Mouse (Mus musculus) limb, embryonic 10.5 days (tissue): ENCODE data around the gene Gm16253. TPM values are rescaled to one million over a fixed set of nuclear protein-coding genes. Genes with fewer than 3 reads are reported as not detected.

Experiments
- DNase-seq: peaks from one replicate; pipeline ENCODE4 v3.0.0-alpha.2; 2017; ENCODE audit warnings: low spot score
- H3K27ac ChIP-seq: fragments of 300-500 bp; sonication (generic); 2 replicates; pipeline ENCODE4 v1.5.1; 2016; ENCODE audit warnings: mild to moderate bottlenecking
- H3K27me3 ChIP-seq: fragments of 300-500 bp; sonication (generic); 2 replicates; pipeline ENCODE4 v1.6.1; 2016; ENCODE audit warnings: low read depth, mild to moderate bottlenecking; ENCODE audit not compliant: poor library complexity, severe bottlenecking
- H3K36me3 ChIP-seq: fragments of 300-500 bp; sonication (generic); 2 replicates; pipeline ENCODE4 v1.6.1; 2016; ENCODE audit warnings: mild to moderate bottlenecking, moderate library complexity
- H3K4me1 ChIP-seq: fragments of 300-500 bp; sonication (generic); 2 replicates; pipeline ENCODE4 v1.6.1; 2016
- H3K4me3 ChIP-seq: fragments of 300-500 bp; sonication (generic); 2 replicates; pipeline ENCODE4 v1.5.1; 2016; ENCODE audit warnings: mild to moderate bottlenecking, moderate library complexity
- H3K9me3 ChIP-seq: fragments of 300-500 bp; sonication (generic); replicated peaks from 2 replicates; pipeline ENCODE4 v1.6.1; 2016; ENCODE audit warnings: mild to moderate bottlenecking
- WGBS: fragments of 180-500 bp; shearing (Covaris S2); methylation state at CpG from one replicate; pipeline ENCODE4 v1.1.7; 2016; 5-methylcytosine and 5-hydroxymethylcytosine counted together
- polyA plus RNA-seq: library from polyadenylated mRNA; unstranded; fragments of >200 nt; fragmentation: Nextera tagmentation; extraction: Ambion mirVana; gene quantifications from 2 replicates; pipeline ENCODE4 v1.2.1, GENCODE M21; 2016

Gm16253 gene
- polyA plus RNA-seq, 1 experiment from 2014 or later, result 2.0 TPM

DNA sequence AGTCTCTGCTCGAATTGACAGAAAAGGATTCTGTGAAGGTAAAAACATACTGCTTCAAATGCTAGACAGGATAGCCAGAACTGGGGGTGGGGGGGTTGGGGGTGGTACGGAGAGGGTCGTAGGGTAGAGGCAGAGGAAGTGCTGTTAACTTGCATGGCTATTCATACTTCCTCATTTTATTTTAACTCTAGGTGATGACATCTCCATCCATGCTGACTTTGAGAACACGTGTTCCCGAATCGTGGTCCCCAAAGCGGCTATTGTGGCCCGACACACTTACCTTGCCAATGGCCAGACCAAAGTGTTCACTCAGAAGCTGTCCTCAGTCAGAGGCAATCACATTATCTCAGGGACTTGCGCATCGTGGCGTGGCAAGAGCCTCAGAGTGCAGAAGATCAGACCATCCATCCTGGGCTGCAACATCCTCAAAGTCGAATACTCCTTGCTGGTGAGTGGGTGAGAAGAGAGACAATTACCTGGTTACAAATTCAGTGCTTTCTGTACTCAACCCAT, 17.3 kb upstream of the Gm16253 start:
- H3K36me3 ChIP-seq, result peaks cover 24% of the 10 kb centered on the region
- peaks cover 63% of the 10 kb centered on the region for H3K4me1 ChIP-seq
- no peak for DNase-seq
- peak overlapping the region; percentile 78 for H3K4me3 ChIP-seq
- 88% methylated on average over 12 of the region's 12 CpGs for WGBS
- 0 out of 2 replicates have a peak overlapping the region, but pooled peaks have one; percentile 10 for H3K27ac ChIP-seq
- no peaks in the 10 kb centered on the region for H3K9me3 ChIP-seq
- no peaks in the 10 kb centered on the region for H3K27me3 ChIP-seq

DNA sequence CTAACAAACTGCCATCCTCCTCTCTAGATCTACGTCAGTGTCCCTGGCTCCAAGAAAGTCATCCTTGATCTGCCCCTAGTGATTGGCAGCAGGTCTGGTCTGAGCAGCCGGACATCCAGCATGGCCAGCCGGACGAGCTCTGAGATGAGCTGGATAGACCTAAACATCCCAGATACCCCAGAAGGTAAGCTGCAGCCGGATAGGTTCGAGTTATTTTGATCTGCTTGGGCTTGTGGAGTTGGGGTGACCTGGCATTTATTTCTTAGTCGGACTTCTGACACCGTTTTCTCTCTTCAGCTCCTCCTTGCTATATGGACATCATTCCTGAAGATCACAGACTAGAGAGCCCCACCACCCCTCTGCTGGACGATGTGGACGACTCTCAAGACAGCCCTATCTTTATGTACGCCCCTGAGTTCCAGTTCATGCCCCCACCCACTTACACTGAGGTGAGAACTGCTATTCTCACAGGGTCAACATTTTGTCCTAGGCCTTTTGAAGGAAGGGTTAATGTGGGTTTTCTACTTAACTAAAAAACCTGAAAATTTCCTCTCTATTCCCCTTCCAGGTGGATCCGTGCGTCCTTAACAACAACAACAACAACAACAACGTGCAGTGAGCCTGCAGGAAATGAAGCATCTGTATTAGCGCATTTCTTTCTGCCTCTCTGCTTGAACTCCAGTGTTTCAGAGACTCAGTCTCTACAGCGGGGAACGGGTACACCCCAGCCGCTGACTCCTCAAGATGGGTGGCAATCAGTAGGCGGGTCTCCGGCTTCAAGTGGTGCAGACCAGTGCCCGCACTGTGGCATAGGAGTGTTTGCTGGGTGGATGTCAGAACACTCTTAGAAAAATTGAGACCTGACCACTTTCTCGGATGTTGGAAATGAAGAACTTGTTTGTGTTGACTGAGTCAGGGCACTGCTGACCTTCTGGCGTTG, 16.6 kb upstream of the Gm16253 start:
- Histone ChIP-seq H3K4me3 (peak overlapping the region; percentile 78), H3K27ac (0 out of 2 replicates have a peak overlapping the region, but pooled peaks have one; percentile 10), H3K4me1 (peaks cover 66% of the 10 kb centered on the region), H3K27me3 (no peaks in the 10 kb centered on the region), H3K9me3 (no peaks in the 10 kb centered on the region), H3K36me3 (peaks cover 24% of the 10 kb centered on the region)
- 92% methylated on average over 23 of the region's 23 CpGs for whole genome bisulfite sequencing
- DNase-seq, result no peak

DNA sequence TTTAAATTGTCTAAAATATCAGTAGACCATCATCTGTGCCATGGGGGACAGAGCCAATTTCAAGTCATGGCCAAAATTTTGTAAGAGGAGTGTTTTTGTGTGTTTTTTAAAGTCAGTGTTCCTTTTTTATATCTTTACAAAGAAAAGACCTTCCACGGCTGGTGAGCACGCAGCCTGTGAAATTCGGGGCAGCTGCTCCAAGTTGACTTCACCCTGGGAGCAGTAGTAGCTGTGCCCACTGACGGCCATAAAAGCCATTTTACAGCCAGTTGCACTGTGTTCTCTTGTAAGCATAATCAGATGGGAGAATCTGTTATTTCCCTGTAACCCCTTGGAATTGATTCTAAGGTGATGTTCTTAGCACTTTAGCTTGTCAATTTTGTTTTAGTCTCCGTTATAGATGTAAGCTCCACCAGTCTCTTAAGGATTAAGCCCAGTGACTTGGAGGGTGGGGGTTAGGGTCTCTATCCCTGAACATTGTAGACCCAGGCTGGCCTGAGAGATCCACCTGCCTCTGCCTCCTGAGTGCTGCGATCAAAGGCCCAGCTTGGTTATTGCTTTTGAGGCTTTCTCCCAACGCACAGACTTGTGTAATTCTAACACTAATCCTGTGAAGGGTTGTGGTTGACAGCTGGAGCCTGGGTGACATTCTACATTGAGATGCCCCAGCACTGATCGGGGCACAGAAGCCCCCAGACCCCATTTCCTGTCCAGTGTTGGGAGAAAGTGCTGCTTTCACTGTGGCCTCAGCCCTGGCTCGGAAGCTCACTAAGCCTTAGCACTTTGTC, 15.7 kb upstream of the Gm16253 start:
- WGBS, result 93% methylated on average over 9 of the region's 9 CpGs
- no peaks in the 10 kb centered on the region for H3K27me3 ChIP-seq
- no peak for DNase-seq
- H3K36me3 ChIP-seq, result peaks cover 24% of the 10 kb centered on the region
- peak overlapping the region; percentile 78; the same call in 1 of the 2 replicates for H3K4me3 ChIP-seq
- peaks cover 59% of the 10 kb centered on the region for H3K4me1 ChIP-seq
- no peak overlapping the region for H3K27ac ChIP-seq
- H3K9me3 ChIP-seq, result no peaks in the 10 kb centered on the region

DNA sequence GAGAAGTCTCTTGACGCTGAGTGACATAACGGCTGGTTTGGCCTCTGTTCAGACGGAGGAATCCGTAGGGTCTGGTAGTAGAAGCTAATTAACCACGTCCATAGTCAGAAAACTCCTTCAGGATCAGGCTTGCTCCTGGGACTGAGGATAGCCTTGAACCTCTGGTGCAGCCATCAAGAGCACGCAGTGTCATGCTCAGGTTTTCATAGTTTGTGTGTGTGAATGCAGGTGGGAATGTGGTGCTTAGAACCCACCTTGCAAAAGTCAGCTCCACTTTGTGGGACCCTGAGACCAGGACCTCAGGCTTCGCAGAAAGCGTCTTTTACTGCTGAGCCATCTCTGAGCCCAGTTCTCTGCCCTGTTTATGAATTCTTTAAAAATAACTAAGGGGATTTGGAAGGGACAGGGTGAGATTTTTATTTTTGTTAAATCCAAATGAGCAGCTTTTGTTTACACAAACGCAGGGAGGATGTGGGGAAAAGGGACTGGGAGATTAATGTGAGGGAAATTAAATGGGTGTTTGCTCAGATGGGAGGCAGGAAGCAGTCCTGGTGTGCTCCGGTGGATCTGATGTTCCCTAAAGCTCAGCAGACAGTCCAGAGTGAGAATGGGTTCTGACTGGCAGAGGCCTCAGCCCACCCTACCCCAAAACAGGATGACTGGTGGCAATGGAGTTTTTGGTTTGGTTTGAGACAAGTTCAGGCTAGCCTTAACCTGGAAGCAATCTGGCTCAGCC, 14.7 kb upstream of the Gm16253 start:
- Histone ChIP-seq H3K4me3 (no peak overlapping the region), H3K27me3 (no peaks in the 10 kb centered on the region), H3K9me3 (no peaks in the 10 kb centered on the region), H3K27ac (no peak overlapping the region), H3K4me1 (peaks cover 53% of the 10 kb centered on the region), H3K36me3 (peaks cover 24% of the 10 kb centered on the region)
- WGBS, result 72% methylated on average over 10 of the region's 10 CpGs
- DNase-seq, result no peak

DNA sequence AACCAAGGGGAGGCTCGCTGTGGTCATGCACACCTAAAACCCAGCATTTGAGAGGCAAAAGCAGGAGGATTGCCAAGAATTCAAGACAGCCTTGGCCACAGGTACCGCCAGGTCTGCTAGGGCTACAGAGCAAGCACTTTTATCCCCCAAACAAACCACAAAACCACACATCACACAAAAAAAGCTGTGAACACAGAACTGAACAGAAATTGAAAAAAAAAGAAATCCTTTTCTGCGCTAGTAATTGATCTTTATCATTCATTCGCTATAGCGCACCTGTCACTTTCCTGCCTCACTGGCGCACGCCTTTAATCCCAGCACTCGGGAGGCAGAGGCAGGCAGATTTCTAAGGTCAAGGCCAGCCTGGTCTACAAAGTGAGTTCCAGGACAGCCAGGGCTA, 13.5 kb upstream of the Gm16253 start:
- WGBS, result 97% methylated on average over 8 of the region's 8 CpGs
- no peak overlapping the region for H3K4me3 ChIP-seq
- DNase-seq, result no peak
- peaks cover 53% of the 10 kb centered on the region for H3K4me1 ChIP-seq
- H3K27ac ChIP-seq, result no peak overlapping the region
- peaks cover 24% of the 10 kb centered on the region for H3K36me3 ChIP-seq
- H3K9me3 ChIP-seq, result no peaks in the 10 kb centered on the region
- H3K27me3 ChIP-seq, result no peaks in the 10 kb centered on the region

DNA sequence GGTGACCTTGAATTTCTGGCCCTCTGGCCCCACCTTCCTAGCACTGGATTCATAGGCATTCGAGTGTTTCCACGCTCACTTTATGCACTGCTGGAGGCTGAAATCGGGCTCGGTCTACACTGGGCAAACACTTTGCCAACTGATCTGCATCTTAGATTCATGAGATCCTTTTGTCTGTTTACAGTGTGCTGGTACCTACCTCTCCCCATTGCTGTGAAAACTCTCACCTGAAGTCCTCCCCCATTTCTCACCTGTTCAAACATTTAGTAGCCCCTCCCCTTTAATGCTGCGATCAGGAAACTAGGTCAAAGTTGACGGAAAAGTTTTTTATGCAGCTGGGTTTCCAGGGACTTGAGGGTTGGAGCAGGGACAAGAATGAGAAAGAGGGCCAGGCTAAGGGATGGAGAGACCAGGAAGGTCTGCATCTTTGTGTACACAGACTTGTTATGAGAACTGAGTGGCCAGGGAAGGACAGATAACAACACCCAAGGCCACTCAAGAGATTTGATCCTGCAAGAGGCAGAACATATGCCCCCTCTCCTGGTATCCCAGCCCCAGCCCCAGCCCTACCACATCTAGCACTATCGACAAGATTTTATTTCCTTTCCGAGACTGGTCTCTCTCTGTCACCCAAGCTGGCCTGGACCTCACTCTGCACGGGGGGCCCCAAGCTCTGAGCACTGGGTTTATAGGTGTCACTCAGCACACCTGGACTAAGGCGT, 12.7 kb upstream of the Gm16253 start:
- 67% methylated on average over 10 of the region's 10 CpGs for WGBS
- peaks cover 50% of the 10 kb centered on the region for H3K4me1 ChIP-seq
- no peaks in the 10 kb centered on the region for H3K27me3 ChIP-seq
- DNase-seq, result no peak
- H3K4me3 ChIP-seq, result no peak overlapping the region
- H3K27ac ChIP-seq, result peak overlapping the region; percentile 73
- H3K36me3 ChIP-seq, result peaks cover 24% of the 10 kb centered on the region
- H3K9me3 ChIP-seq, result no peaks in the 10 kb centered on the region

DNA sequence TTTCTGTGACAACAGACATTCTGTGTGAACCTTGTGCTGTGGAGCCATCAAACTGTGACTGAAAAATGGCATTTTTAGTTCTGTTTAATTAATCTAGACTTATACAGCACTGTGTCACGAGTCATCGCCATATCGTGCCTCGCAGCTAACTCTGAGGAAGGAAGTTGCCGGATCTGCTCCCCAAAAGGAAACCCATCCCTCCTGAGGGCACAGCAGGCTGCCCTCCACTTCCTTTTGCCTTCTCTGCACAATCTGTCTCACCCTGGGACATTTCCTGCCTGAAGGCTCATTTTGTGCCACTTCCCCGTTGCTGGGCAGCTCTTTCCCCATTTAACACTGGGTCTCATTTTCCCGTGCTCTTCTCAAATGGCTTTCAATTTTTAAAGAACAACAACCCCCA, 12.2 kb upstream of the Gm16253 start:
- no peak for DNase-seq
- Histone ChIP-seq H3K9me3 (no peaks in the 10 kb centered on the region), H3K4me1 (peaks cover 44% of the 10 kb centered on the region), H3K27me3 (no peaks in the 10 kb centered on the region), H3K4me3 (no peak overlapping the region), H3K36me3 (peaks cover 19% of the 10 kb centered on the region), H3K27ac (peak overlapping the region; percentile 73)
- WGBS, result 57% methylated on average over 7 of the region's 7 CpGs

DNA sequence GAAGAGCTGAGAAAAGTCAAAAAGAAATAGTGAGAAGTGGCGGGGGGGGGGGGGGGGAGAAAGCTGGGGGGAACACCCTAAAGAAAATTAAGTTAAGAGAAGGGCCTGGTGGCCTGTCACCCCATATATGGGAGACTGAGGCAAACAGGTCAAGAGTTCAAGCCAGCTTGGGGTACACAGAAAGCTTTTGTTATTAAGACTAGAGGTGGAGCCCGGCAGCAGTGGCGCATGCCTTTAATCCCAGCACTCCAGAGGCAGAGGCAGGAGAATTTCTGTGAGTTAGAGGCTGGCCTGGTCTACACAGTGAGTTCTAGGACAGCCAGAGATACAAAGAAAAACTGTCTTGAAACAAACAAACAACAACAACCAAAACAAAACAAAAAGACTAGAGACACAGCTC, 11.7 kb upstream of the Gm16253 start:
- 95% methylated on average over 3 of the region's 3 CpGs for whole genome bisulfite sequencing
- no peak overlapping the region for H3K4me3 ChIP-seq
- H3K36me3 ChIP-seq, result peaks cover 14% of the 10 kb centered on the region
- peaks cover 39% of the 10 kb centered on the region for H3K4me1 ChIP-seq
- H3K9me3 ChIP-seq, result no peaks in the 10 kb centered on the region
- no peaks in the 10 kb centered on the region for H3K27me3 ChIP-seq
- H3K27ac ChIP-seq, result peak overlapping the region; percentile 73; the same call in 1 of the 2 replicates
- DNase-seq, result no peak

DNA sequence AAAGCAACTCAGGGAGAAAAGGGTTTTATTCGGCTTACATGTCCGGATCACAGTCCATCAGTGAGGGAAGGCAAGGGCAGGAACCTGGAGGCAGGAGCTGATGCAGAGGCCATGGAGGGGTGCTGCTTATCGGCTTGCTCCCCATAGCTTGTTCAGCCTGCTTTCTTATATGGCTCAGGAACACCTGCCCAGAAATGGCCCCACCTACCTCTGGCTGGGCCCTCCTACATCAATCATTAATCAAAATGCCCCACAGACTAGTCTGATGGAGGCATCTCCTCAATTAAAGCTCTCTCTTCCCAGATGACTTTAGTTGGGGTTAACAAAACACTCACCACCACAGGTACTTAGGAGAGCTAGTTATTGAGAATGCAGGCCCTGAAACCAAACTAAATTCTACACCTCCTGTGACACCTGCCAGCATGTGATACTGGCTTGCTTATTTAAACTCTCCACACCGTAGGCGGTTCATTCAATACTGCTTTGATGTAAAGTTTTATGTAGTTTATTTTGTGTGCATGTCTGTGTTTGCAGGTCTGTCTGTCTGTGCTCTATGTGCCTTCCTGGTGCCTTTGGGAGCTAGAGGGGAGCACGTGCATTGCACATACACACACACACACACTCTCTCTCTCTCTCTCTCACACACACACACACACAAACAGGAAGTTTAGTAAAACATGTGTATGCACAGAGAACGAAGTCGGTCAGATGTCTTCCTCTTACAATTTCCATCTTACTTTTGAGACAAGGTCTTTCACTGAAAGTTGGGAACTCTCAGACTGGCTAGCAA, 9.9 kb upstream of the Gm16253 start:
- Histone ChIP-seq H3K4me3 (no peak overlapping the region), H3K4me1 (peaks cover 30% of the 10 kb centered on the region), H3K27me3 (no peaks in the 10 kb centered on the region), H3K9me3 (no peaks in the 10 kb centered on the region), H3K27ac (no peak overlapping the region), H3K36me3 (no peaks in the 10 kb centered on the region)
- 88% methylated on average over 8 of the region's 8 CpGs for WGBS
- no peak for DNase-seq

DNA sequence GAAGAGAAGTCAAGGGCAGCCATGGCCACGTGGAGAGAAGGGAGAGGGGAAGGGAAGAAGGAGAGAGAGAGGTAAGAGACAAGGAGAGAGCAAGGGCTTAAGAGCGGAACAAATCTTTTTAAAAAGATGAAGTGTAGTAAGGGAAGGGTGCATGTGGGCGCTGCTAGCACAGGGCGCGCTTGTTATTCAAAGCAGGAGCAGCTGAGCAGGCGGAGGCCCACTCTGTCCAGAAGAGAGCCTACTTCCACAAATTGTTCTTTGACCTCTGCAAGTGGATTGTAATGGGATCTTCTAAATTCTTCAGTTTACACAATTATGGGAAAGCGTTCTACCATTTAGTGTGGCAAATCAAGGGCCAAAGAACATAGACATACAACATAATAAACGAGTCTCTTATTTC, 8.2 kb upstream of the Gm16253 start:
- DNase-seq, result no peak
- H3K27ac ChIP-seq, result no peak overlapping the region
- no peaks in the 10 kb centered on the region for H3K9me3 ChIP-seq
- peaks cover 26% of the 10 kb centered on the region for H3K4me1 ChIP-seq
- no peaks in the 10 kb centered on the region for H3K36me3 ChIP-seq
- no peak overlapping the region for H3K4me3 ChIP-seq
- no peaks in the 10 kb centered on the region for H3K27me3 ChIP-seq
- WGBS, result 81% methylated on average over 8 of the region's 8 CpGs

DNA sequence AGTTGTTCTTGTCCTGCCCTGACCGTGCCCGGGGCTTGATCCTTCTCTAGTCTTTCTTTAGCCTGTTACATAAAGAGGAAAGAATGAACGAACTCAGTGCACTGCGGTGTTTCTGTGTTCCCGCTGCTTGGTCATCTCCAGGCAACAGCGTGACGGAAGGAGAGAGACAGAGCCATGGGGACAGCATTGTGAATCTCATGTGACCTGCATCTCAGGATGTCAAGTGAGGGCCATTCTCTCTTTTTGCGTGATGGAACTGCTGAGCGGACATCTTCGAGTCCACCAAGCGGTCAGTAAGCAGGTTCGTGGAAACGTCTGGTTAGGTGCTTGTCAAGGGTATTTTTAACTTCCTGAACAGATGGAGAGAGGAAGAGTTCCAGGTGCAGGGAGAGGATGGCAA, 7.3 kb upstream of the Gm16253 start:
- DNase-seq, result no peak
- Histone ChIP-seq H3K36me3 (no peaks in the 10 kb centered on the region), H3K4me3 (no peak overlapping the region), H3K27me3 (no peaks in the 10 kb centered on the region), H3K4me1 (peaks cover 24% of the 10 kb centered on the region), H3K27ac (no peak overlapping the region), H3K9me3 (no peaks in the 10 kb centered on the region)
- 94% methylated on average over 13 of the region's 13 CpGs for WGBS
